Mouse (Mus musculus): ENCODE measurements around the gene Cntnap2. TPM values are rescaled to one million over a fixed set of nuclear protein-coding genes. Genes with fewer than 3 reads are reported as not detected.

Cntnap2 gene
- polyA plus RNA-seq, 1 experiment: 0.26 TPM

- H3K4me1 ChIP-seq (ENCODE audit: control insufficient read depth): no peaks in the 10 kb centered on the region
- H3K27me3 ChIP-seq (ENCODE audit: control insufficient read depth): no peaks in the 10 kb centered on the region
- no peak overlapping the region for H3K4me3 ChIP-seq (replicated peaks)
- H3K9me3 ChIP-seq (ENCODE audit: control insufficient read depth, low read length): no peaks in the 10 kb centered on the region
- TF ChIP-seq GATA1 (IDR thresholded peaks at IDR 0.05; ENCODE audit: low read length) (no peak), TAL1 (IDR thresholded peaks at IDR 0.05; ENCODE audit: low read length) (no peak)
- no peaks in the 10 kb centered on the region for H3K36me3 ChIP-seq (ENCODE audit: control insufficient read depth)
Observed at GRCm38 (mm10) chr6:46031821-46032594, 972.9 kb downstream of the Cntnap2 start.

GRCm38 (mm10) chr6:46033108-46033507 is 974.0 kb downstream of the Cntnap2 start:
- Histone ChIP-seq H3K4me1 (ENCODE audit: control insufficient read depth) (no peaks in the 10 kb centered on the region), H3K4me3 (replicated peaks) (no peak overlapping the region), H3K9me3 (ENCODE audit: control insufficient read depth, low read length) (no peaks in the 10 kb centered on the region), H3K27me3 (ENCODE audit: control insufficient read depth) (no peaks in the 10 kb centered on the region), H3K36me3 (ENCODE audit: control insufficient read depth) (no peaks in the 10 kb centered on the region)
- TF ChIP-seq TAL1 (IDR thresholded peaks at IDR 0.05; ENCODE audit: low read length) (no peak), GATA1 (IDR thresholded peaks at IDR 0.05; ENCODE audit: low read length) (no peak)

DNA sequence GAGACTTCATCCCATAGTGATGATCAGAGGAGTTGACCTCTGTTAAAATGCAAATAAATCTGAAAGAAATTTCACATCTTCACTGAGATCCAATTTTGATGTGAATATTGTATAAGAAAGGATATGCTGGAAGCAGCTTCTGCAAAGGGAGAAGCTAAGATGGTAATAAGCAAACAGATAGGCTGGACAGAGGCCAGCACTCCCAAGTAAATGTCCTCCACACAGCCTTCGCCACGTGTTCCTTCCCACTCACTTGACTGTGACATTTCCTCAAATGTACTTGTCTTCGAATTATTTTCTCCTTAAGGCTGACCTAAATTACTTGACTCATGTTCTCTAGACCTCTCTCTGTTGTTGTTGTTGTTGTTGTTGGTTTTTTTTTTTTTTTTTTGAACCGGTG is 981.5 kb downstream of the Cntnap2 start:
- Histone ChIP-seq H3K36me3 (ENCODE audit: control insufficient read depth) (no peaks in the 10 kb centered on the region), H3K4me1 (ENCODE audit: control insufficient read depth) (no peaks in the 10 kb centered on the region), H3K4me3 (replicated peaks) (no peak overlapping the region), H3K27me3 (ENCODE audit: control insufficient read depth) (no peaks in the 10 kb centered on the region), H3K9me3 (ENCODE audit: control insufficient read depth, low read length) (no peaks in the 10 kb centered on the region; the same call in 1 of the 2 replicates)
- TF ChIP-seq TAL1 (IDR thresholded peaks at IDR 0.05; ENCODE audit: low read length) (no peak), GATA1 (IDR thresholded peaks at IDR 0.05; ENCODE audit: low read length) (no peak)

DNA sequence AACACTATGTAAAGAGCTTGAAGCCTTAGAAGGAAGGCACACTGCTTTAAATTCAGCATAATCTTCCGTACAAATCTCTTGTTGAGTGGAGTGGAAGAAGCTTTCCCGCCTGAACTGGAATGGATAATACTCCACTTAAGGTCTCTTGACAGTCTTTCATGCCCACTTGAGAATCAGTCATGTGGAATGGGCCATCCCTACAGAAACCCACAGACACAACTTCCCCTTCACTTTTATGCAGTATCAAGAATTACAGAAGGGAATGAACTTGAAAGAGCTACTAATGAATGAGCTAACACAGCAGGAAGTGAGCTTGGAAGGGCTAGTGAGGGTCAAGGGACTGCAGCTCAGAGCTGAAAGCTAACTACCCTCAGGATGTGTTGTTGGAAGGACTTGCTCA is 1021.1 kb downstream of the Cntnap2 start:
- H3K4me3 ChIP-seq (replicated peaks): no peak overlapping the region
- no peaks in the 10 kb centered on the region for H3K27me3 ChIP-seq (ENCODE audit: control insufficient read depth)
- no peak for TF ChIP-seq GATA1 (IDR thresholded peaks at IDR 0.05; ENCODE audit: low read length)
- TF ChIP-seq TAL1 (IDR thresholded peaks at IDR 0.05; ENCODE audit: low read length): no peak
- no peaks in the 10 kb centered on the region for H3K4me1 ChIP-seq (ENCODE audit: control insufficient read depth)
- no peaks in the 10 kb centered on the region for H3K9me3 ChIP-seq (ENCODE audit: control insufficient read depth, low read length)
- H3K36me3 ChIP-seq (ENCODE audit: control insufficient read depth): no peaks in the 10 kb centered on the region

DNA sequence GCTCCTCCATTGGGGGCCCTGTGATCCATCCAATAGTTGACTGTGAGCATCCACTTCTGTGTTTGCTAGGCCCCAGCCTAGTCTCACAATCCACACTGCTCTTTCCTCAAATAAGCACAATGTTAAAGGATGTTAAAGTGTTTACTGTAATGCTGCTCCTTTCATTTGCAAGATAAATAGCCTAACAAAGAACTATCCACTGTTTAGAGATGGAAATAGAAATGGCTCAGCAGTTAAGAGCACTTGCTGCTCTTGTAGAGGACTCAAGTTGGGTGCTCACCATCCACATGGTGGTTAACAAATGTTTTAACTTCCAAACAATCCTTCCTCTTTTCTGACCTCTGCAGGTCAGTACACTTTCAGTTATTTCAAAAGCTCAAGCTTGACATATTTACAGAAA is 1022.3 kb downstream of the Cntnap2 start:
- Histone ChIP-seq H3K9me3 (ENCODE audit: control insufficient read depth, low read length) (no peaks in the 10 kb centered on the region), H3K27me3 (ENCODE audit: control insufficient read depth) (no peaks in the 10 kb centered on the region), H3K4me1 (ENCODE audit: control insufficient read depth) (no peaks in the 10 kb centered on the region), H3K4me3 (replicated peaks) (no peak overlapping the region), H3K36me3 (ENCODE audit: control insufficient read depth) (no peaks in the 10 kb centered on the region)
- no peak for TF ChIP-seq TAL1 (IDR thresholded peaks at IDR 0.05; ENCODE audit: low read length)
- TF ChIP-seq GATA1 (IDR thresholded peaks at IDR 0.05; ENCODE audit: low read length): no peak

- Histone ChIP-seq H3K36me3 (ENCODE audit: control insufficient read depth) (no peaks in the 10 kb centered on the region), H3K9me3 (ENCODE audit: control insufficient read depth, low read length) (no peaks in the 10 kb centered on the region), H3K4me3 (replicated peaks) (no peak overlapping the region), H3K4me1 (ENCODE audit: control insufficient read depth) (no peaks in the 10 kb centered on the region), H3K27me3 (ENCODE audit: control insufficient read depth) (no peaks in the 10 kb centered on the region)
- TF ChIP-seq TAL1 (IDR thresholded peaks at IDR 0.05; ENCODE audit: low read length) (no peak), GATA1 (IDR thresholded peaks at IDR 0.05; ENCODE audit: low read length) (no peak)
Observed at GRCm38 (mm10) chr6:46143189-46143841, 1084.2 kb downstream of the Cntnap2 start.

GRCm38 (mm10) chr6:46166837-46167236 is 1107.7 kb downstream of the Cntnap2 start:
- Histone ChIP-seq H3K9me3 (ENCODE audit: control insufficient read depth, low read length) (no peaks in the 10 kb centered on the region), H3K4me1 (ENCODE audit: control insufficient read depth) (no peaks in the 10 kb centered on the region), H3K4me3 (replicated peaks) (no peak overlapping the region), H3K27me3 (ENCODE audit: control insufficient read depth) (no peaks in the 10 kb centered on the region), H3K36me3 (ENCODE audit: control insufficient read depth) (no peaks in the 10 kb centered on the region)
- TF ChIP-seq GATA1 (IDR thresholded peaks at IDR 0.05; ENCODE audit: low read length): no peak

DNA sequence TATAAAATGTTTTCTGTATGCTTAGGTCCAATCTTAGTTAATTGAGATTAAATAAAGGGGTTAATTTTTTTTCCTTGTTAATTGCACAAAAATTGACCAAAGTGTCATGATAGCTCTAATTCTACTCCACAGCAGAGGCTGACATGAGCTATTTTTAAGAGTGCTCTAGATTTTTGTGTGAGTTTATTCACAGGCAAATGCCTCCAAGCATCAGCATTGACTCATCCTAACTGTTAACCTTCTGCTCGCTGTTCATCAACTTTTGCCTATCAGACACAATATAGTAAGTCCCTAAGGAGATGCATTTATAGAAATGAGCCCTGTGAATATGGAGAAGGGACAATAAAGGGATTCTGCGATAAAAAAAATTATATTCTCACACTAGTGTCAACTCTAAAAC is 1138.1 kb downstream of the Cntnap2 start:
- no peaks in the 10 kb centered on the region for H3K36me3 ChIP-seq (ENCODE audit: control insufficient read depth)
- H3K27me3 ChIP-seq (ENCODE audit: control insufficient read depth): no peaks in the 10 kb centered on the region
- no peaks in the 10 kb centered on the region for H3K4me1 ChIP-seq (ENCODE audit: control insufficient read depth)
- no peak overlapping the region for H3K4me3 ChIP-seq (replicated peaks)
- no peak for TF ChIP-seq TAL1 (IDR thresholded peaks at IDR 0.05; ENCODE audit: low read length)
- TF ChIP-seq GATA1 (IDR thresholded peaks at IDR 0.05; ENCODE audit: low read length): no peak
- H3K9me3 ChIP-seq (ENCODE audit: control insufficient read depth, low read length): no peaks in the 10 kb centered on the region

- TF ChIP-seq TAL1 (IDR thresholded peaks at IDR 0.05; ENCODE audit: low read length) (no peak), GATA1 (IDR thresholded peaks at IDR 0.05; ENCODE audit: low read length) (no peak)
- Histone ChIP-seq H3K9me3 (ENCODE audit: control insufficient read depth, low read length) (no peaks in the 10 kb centered on the region), H3K4me1 (ENCODE audit: control insufficient read depth) (no peaks in the 10 kb centered on the region), H3K27me3 (ENCODE audit: control insufficient read depth) (no peaks in the 10 kb centered on the region), H3K36me3 (ENCODE audit: control insufficient read depth) (no peaks in the 10 kb centered on the region), H3K4me3 (replicated peaks) (no peak overlapping the region)
Observed at GRCm38 (mm10) chr6:46201828-46202227, 1142.7 kb downstream of the Cntnap2 start.

All from erythroblast, embryonic 14.5 days (primary cell).